Mouse (Mus musculus): Measurements from ENCODE around the gene Sptlc2.

- TF ChIP-seq CTCF (IDR thresholded peaks at IDR 0.05; ENCODE audit: low read depth) (no peak), EP300 (IDR thresholded peaks at IDR 0.05; ENCODE audit: low read depth) (no peak)
Observed at GRCm38 (mm10) chr12:87368092-87368491, 20.1 kb downstream of the Sptlc2 start.
